Comparison of ENCODE assay signal across 14 mouse cellular contexts in genomic region chr7:16315222-16315759, GRCm38 (mm10). TPM values are rescaled to one million over a fixed set of nuclear protein-coding genes. Genes with fewer than 3 reads are reported as not detected.
A peak's percentile ranks its signal among the peaks of the same experiment; 100 is the strongest.
DNase-seq lines count a peak whose midpoint lies in the region; ATAC-seq and TF ChIP-seq lines count a peak whose summit lies in the region.
"Had no signal": no experiment of that assay in that cellular context is flagged by ENCODE, and none has a peak within 500 bp of the region (broad histone marks: within the 10 kb centered on the region; RNA-seq: fewer than 3 reads in every experiment).

No protein-coding gene starts in this region.

- no peaks in the 10 kb centered on the region for H3K27me3 ChIP-seq in intestine, embryonic 15.5 days (replicated peaks)
- no peaks in the 10 kb centered on the region for H3K27me3 ChIP-seq in intestine, postnatal 0 days (replicated peaks; ENCODE audit: control insufficient read depth, insufficient read depth, low read length)
- H3K27me3 ChIP-seq in midbrain, embryonic 13.5 days, result peaks cover 6% of the 10 kb centered on the region; the same call in 1 of the 2 replicates

- 46% methylated on average over 4 of the region's 4 CpGs for WGBS in intestine, embryonic 15.5 days
- WGBS in intestine, postnatal 0 days, result 56% methylated on average over 4 of the region's 4 CpGs
- 80% methylated on average over 4 of the region's 4 CpGs for WGBS in midbrain, embryonic 13.5 days

- DNase-seq in kidney, postnatal 14 days, result peak; percentile 56
- peak; percentile 66 for DNase-seq in lung, postnatal 10 days
- DNase-seq in layer of hippocampus, adult 11-12 months (ENCODE audit: low spot score), result no peak
- DNase-seq: cerebellum, adult 11 months; heart, postnatal 10 days; right cerebral cortex, postnatal 4 days; thymus, postnatal 25 days had no signal

- 0 out of 2 replicates have a peak overlapping the region, but pooled peaks have one; percentile 6 for H3K27ac ChIP-seq in intestine, embryonic 15.5 days
- no peak overlapping the region for H3K27ac ChIP-seq in intestine, postnatal 0 days (ENCODE audit: low read depth, low read length)
- 0 out of 2 replicates have a peak overlapping the region, but pooled peaks have one; percentile 40 for H3K27ac ChIP-seq in brown adipose tissue, adult 24 weeks (replicated peaks; ENCODE audit: low read depth, low read length)
- H3K27ac ChIP-seq in midbrain, embryonic 13.5 days, result no peak overlapping the region

- H3K9ac ChIP-seq in intestine, embryonic 15.5 days, result no peak overlapping the region
- H3K9ac ChIP-seq in intestine, postnatal 0 days (ENCODE audit: low read depth, low read length), result no peak overlapping the region
- no peak overlapping the region for H3K9ac ChIP-seq in midbrain, embryonic 13.5 days (replicated peaks)

- TF ChIP-seq CTCF in intestine, postnatal 0 days (IDR thresholded peaks at IDR 0.05; ENCODE audit: low read depth), result no peak

- peaks cover 35% of the 10 kb centered on the region for H3K4me1 ChIP-seq in intestine, embryonic 15.5 days (replicated peaks)
- peaks cover 4% of the 10 kb centered on the region; the same call in 1 of the 2 replicates for H3K4me1 ChIP-seq in intestine, postnatal 0 days (replicated peaks; ENCODE audit: control insufficient read depth, insufficient read depth, low read length)
- peaks cover 4% of the 10 kb centered on the region; the same call in 1 of the 2 replicates for H3K4me1 ChIP-seq in brown adipose tissue, adult 24 weeks (ENCODE audit: control insufficient read depth, insufficient read depth, insufficient read length, low read length)
- peaks cover 41% of the 10 kb centered on the region for H3K4me1 ChIP-seq in midbrain, embryonic 13.5 days (replicated peaks)

- no peak overlapping the region for H3K4me3 ChIP-seq in intestine, embryonic 15.5 days (replicated peaks)
- H3K4me3 ChIP-seq in intestine, postnatal 0 days (ENCODE audit: low read depth, low read length), result no peak overlapping the region
- H3K4me3 ChIP-seq in brown adipose tissue, adult 24 weeks (ENCODE audit: insufficient read depth, low read depth, low read length), result no peak overlapping the region
- H3K4me3 ChIP-seq in midbrain, embryonic 13.5 days (replicated peaks), result no peak overlapping the region

- no peak overlapping the region for H3K4me2 ChIP-seq in intestine, embryonic 15.5 days (replicated peaks)
- H3K4me2 ChIP-seq in intestine, postnatal 0 days (replicated peaks; ENCODE audit: low read depth), result no peak overlapping the region
- H3K4me2 ChIP-seq in midbrain, embryonic 13.5 days (replicated peaks), result no peak overlapping the region

- H3K9me3 ChIP-seq in intestine, embryonic 15.5 days, result no peaks in the 10 kb centered on the region
- H3K9me3 ChIP-seq in intestine, postnatal 0 days (ENCODE audit: control insufficient read depth), result no peaks in the 10 kb centered on the region
- H3K9me3 ChIP-seq in midbrain, embryonic 13.5 days, result no peaks in the 10 kb centered on the region
- H3K9me3 ChIP-seq: limb, embryonic 10.5 days had no signal

- H3K36me3 ChIP-seq in intestine, embryonic 15.5 days, result no peaks in the 10 kb centered on the region
- peaks cover 16% of the 10 kb centered on the region; the same call in 1 of the 2 replicates for H3K36me3 ChIP-seq in intestine, postnatal 0 days (ENCODE audit: control insufficient read depth, insufficient read depth)
- H3K36me3 ChIP-seq in midbrain, embryonic 13.5 days, result peaks cover 17% of the 10 kb centered on the region

- ATAC-seq in intestine, embryonic 15.5 days, result no peak
- ATAC-seq in intestine, postnatal 0 days, result no peak
- no peak for ATAC-seq in midbrain, embryonic 13.5 days
- ATAC-seq: inflammation-experienced regulatory T-cells, adult 6 months had no signal

RNA-seq across cellular contexts. Expression of gene Bbc3, which starts 7.1 kb away (rescaled TPM):
- 5.9 and 6.4 TPM in 2 replicates for polyA plus RNA-seq in intestine, embryonic 15.5 days (2015; fragmentation: Nextera tagmentation; extraction: Ambion mirVana)
- polyA plus RNA-seq in intestine, postnatal 0 days (2015; fragmentation: Nextera tagmentation; extraction: Ambion mirVana), result 6.6 and 7.0 TPM in 2 replicates
- 5.0 and 10.8 TPM in 2 replicates for polyA plus RNA-seq in brown adipose tissue, adult 24 weeks (2012; ENCODE audit: insufficient read depth, insufficient read length, missing spikeins)
- 23.1 and 25.5 TPM in 2 replicates for polyA plus RNA-seq in midbrain, embryonic 13.5 days (2015; fragmentation: Nextera tagmentation; extraction: Ambion mirVana)

RNA-seq across cellular contexts. Expression of gene Ccdc9, which starts 28.7 kb away (rescaled TPM):
- 23.3 and 24.7 TPM in 2 replicates for polyA plus RNA-seq in intestine, embryonic 15.5 days (2015; fragmentation: Nextera tagmentation; extraction: Ambion mirVana)
- polyA plus RNA-seq in intestine, postnatal 0 days (2015; fragmentation: Nextera tagmentation; extraction: Ambion mirVana), result 14.2 and 14.8 TPM in 2 replicates
- 26.4 and 28.6 TPM in 2 replicates for polyA plus RNA-seq in brown adipose tissue, adult 24 weeks (2012; ENCODE audit: insufficient read depth, insufficient read length, missing spikeins)
- polyA plus RNA-seq in midbrain, embryonic 13.5 days (2015; fragmentation: Nextera tagmentation; extraction: Ambion mirVana), result 22.5 and 39.4 TPM in 2 replicates

RNA-seq across cellular contexts. Expression of gene Inafm1, which starts 41.9 kb away (rescaled TPM):
- polyA plus RNA-seq in intestine, embryonic 15.5 days (2015; fragmentation: Nextera tagmentation; extraction: Ambion mirVana), result 16.4 and 16.6 TPM in 2 replicates
- 24.1 and 24.8 TPM in 2 replicates for polyA plus RNA-seq in intestine, postnatal 0 days (2015; fragmentation: Nextera tagmentation; extraction: Ambion mirVana)
- polyA plus RNA-seq in brown adipose tissue, adult 24 weeks (2012; ENCODE audit: insufficient read depth, insufficient read length, missing spikeins), result 16.0 and 17.2 TPM in 2 replicates
- polyA plus RNA-seq in midbrain, embryonic 13.5 days (2015; fragmentation: Nextera tagmentation; extraction: Ambion mirVana), result 22.3 and 27.3 TPM in 2 replicates

RNA-seq across cellular contexts. Expression of gene C5ar1, which starts 56.0 kb away (rescaled TPM):
- polyA plus RNA-seq in intestine, embryonic 15.5 days (2015; fragmentation: Nextera tagmentation; extraction: Ambion mirVana), result 2.4 TPM in 2 replicates
- 2.1 TPM in 2 replicates for polyA plus RNA-seq in intestine, postnatal 0 days (2015; fragmentation: Nextera tagmentation; extraction: Ambion mirVana)
- 3.6 and 5.2 TPM in 2 replicates for polyA plus RNA-seq in brown adipose tissue, adult 24 weeks (2012; ENCODE audit: insufficient read depth, insufficient read length, missing spikeins)
- 1.0 and 1.5 TPM in 2 replicates for polyA plus RNA-seq in midbrain, embryonic 13.5 days (2015; fragmentation: Nextera tagmentation; extraction: Ambion mirVana)
- polyA plus RNA-seq: myocyte had no signal

Comparison
In these comparisons a context has a peak if more than half of its experiments do, and no peak if none do; other contexts are left out.
1. H3K27ac ChIP-seq: peak in intestine, embryonic 15.5 days (single experiment) and brown adipose tissue, adult 24 weeks (single experiment); none in intestine, postnatal 0 days (single experiment) and midbrain, embryonic 13.5 days (single experiment).